Mouse (Mus musculus) liver, embryonic 16.5 days (tissue): ENCODE measurements around the gene Cela3b. TPM values are rescaled to one million over a fixed set of nuclear protein-coding genes. Genes with fewer than 3 reads are reported as not detected.
"Not testable (repeated sequence)": the region's sequence is repeated elsewhere in the genome, so short reads cannot be mapped to it uniquely, and the experiment has no call there.

Experiments
- ATAC-seq: fragments of 200-750 bp; cut with Nextera tagmentation; 2 replicates; pipeline ENCODE4 v1.8.0; 2017; ENCODE audit warnings: low read depth, mild to moderate bottlenecking, moderate number of reproducible peaks, moderate library complexity
- H3K27ac ChIP-seq: fragments of 300-500 bp; sonication (generic); 2 replicates; pipeline ENCODE4 v1.5.1; 2014; ENCODE audit warnings: mild to moderate bottlenecking, low read length
- H3K27me3 ChIP-seq: fragments of 300-500 bp; sonication (generic); 2 replicates; pipeline ENCODE4 v1.6.1; 2014; ENCODE audit warnings: low read depth, low read length, mixed read lengths; ENCODE audit not compliant: control insufficient read depth, insufficient read depth
- H3K36me3 ChIP-seq: fragments of 300-500 bp; sonication (generic); 2 replicates; pipeline ENCODE4 v1.6.1; 2014; ENCODE audit warnings: mild to moderate bottlenecking; ENCODE audit not compliant: control insufficient read depth, insufficient read depth
- H3K4me1 ChIP-seq: fragments of 300-500 bp; sonication (generic); 2 replicates; pipeline ENCODE4 v1.6.1; 2014; ENCODE audit warnings: low read depth, low read length, mixed read lengths; ENCODE audit not compliant: control insufficient read depth
- H3K4me2 ChIP-seq: fragments of 300-500 bp; sonication (generic); 2 replicates; pipeline ENCODE4 v1.6.1; 2014; ENCODE audit warnings: low read depth, low read length, mixed read lengths
- H3K4me3 ChIP-seq: fragments of 300-500 bp; sonication (generic); 2 replicates; pipeline ENCODE4 v1.5.1; 2014; ENCODE audit warnings: low read depth, mild to moderate bottlenecking, low read length
- H3K9ac ChIP-seq: fragments of 300-500 bp; sonication (generic); 2 replicates; pipeline ENCODE4 v1.6.1; 2014; ENCODE audit warnings: low read depth, low read length
- H3K9me3 ChIP-seq: fragments of 300-500 bp; sonication (generic); replicated peaks from 2 replicates; pipeline ENCODE4 v1.6.1; 2016; ENCODE audit warnings: low read length; ENCODE audit not compliant: control insufficient read depth
- WGBS: fragments of 180-500 bp; shearing (Covaris S2); extraction: QIAGEN DNeasy Blood & Tissue Kit; methylation state at CpG from one replicate; pipeline ENCODE4 v1.1.7; 2014; ENCODE audit not compliant: insufficient replicate concordance; 5-methylcytosine and 5-hydroxymethylcytosine counted together
- polyA plus RNA-seq: library from polyadenylated mRNA; unstranded; fragments of >200 nt; fragmentation: Nextera tagmentation; extraction: Ambion mirVana; gene quantifications from 2 replicates; pipeline ENCODE4 v1.2.1, GENCODE M21; 2015

Gene Cela3b
- polyA plus RNA-seq, 1 experiment from 2014 or later: 6.1 TPM

DNA sequence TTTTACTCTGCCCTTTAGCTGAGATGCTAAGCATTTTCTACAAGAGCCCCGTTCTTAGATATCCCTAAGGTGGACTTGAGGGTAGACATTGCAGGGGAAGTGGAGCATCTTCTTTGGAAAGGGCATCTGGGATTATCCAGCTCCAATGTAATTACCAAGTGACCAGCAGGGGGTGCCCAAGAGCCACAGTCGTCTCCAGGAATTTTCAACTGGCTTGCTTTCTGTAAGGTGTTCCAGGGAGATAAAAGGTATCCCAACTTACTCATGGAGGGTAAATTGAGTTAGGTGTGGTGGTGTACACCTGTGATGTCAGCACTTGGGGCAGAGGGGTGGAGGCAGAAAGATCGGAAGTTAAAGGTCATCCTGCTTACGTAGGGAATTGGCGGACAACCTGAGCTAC, 13.3 kb upstream of the Cela3b start:
- H3K9ac ChIP-seq: no peak overlapping the region
- no peaks in the 10 kb centered on the region for H3K36me3 ChIP-seq
- no peak overlapping the region for H3K27ac ChIP-seq
- H3K4me3 ChIP-seq: no peak overlapping the region
- H3K4me2 ChIP-seq: no peak overlapping the region
- ATAC-seq: no peak
- 29% methylated on average over 5 of the region's 5 CpGs for WGBS
- no peaks in the 10 kb centered on the region for H3K27me3 ChIP-seq
- no peaks in the 10 kb centered on the region for H3K9me3 ChIP-seq
- H3K4me1 ChIP-seq: peaks cover 29% of the 10 kb centered on the region

DNA sequence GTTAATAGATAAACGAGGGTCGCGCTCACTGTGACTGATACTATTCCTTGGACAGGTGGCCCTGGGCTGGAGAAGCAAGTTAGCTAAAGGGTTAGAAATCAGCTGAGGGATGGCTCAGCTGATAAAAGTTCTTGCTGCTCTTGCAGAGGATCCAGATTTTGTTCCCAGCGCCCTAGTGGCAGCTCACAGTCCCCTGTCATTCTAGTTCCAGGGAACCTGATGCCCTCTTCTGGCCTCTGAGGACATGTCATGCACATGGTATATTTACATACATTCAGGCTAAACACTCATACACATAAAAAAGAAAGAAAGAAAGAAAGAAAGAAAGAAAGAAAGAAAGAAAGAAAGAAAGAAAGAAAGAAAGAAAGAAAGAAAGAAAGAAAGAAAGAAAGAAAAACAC, 11.0 kb upstream of the Cela3b start:
- no peak overlapping the region for H3K27ac ChIP-seq
- no peak overlapping the region for H3K9ac ChIP-seq
- no peak for ATAC-seq
- H3K9me3 ChIP-seq: no peaks in the 10 kb centered on the region
- H3K27me3 ChIP-seq: no peaks in the 10 kb centered on the region
- H3K4me2 ChIP-seq: no peak overlapping the region
- WGBS: 80% methylated on average over 4 of the region's 4 CpGs
- no peaks in the 10 kb centered on the region for H3K36me3 ChIP-seq
- no peak overlapping the region for H3K4me3 ChIP-seq
- peaks cover 21% of the 10 kb centered on the region for H3K4me1 ChIP-seq

DNA sequence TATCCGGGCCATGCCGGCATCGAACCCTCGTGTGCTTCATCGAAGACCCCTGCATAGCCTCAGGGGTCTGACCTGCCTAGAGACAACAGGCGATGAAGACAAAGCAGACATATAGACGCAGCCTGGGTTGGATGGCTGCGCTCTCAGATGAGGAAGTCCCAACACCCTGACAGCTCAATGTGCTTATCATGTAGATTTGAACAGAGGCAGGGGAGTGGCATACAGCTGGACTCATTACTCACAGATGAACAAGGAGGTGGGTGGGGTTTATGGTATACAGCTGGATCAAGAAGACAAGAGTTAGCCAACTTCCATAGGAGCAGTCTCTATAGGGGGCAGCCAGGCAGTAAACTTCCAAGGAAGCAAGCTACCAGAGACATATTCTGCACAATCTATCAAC, 8.5 kb upstream of the Cela3b start:
- peak; percentile 97 for ATAC-seq
- Histone ChIP-seq H3K4me2 (peak overlapping the region; percentile 48), H3K27me3 (no peaks in the 10 kb centered on the region), H3K9ac (peak overlapping the region; percentile 30), H3K36me3 (no peaks in the 10 kb centered on the region), H3K9me3 (no peaks in the 10 kb centered on the region), H3K4me3 (no peak overlapping the region), H3K4me1 (peaks cover 17% of the 10 kb centered on the region), H3K27ac (peak overlapping the region; percentile 64)
- whole genome bisulfite sequencing: 36% methylated on average over 8 of the region's 8 CpGs

DNA sequence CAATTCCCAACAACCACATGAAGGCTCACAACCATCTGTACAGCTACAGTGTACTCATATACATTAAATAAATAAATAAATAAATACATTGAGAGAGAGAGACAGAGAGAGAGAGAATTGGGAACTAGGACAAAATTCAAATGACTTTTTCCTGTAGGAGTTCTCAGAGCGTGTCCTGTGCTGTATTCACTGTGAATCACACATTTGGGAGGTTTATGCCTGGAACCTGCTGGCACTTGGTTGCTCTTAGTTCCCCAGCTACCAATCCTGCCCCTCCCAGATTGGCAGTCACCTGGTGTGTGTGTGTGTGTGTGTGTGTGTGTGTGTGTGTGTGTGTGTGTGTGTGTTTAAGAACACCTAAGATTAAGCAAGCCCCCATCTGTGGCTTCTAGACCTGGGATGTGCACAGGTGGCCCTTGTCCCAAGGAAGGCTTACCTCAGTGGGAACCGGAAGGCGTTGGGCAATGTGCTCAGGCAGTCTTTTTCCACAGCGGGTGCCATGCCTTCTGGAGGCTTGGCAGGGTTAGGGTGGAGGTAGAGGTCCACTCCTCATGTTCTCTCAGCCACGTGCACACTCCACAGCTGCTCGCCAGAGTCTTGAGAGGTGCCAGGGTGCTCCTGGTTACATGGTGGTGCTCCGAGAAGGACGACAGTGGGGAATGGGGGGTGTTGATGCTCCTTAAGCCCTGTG, 6.8 kb upstream of the Cela3b start:
- ATAC-seq: no peak
- H3K27me3 ChIP-seq: no peaks in the 10 kb centered on the region
- H3K9me3 ChIP-seq: no peaks in the 10 kb centered on the region
- WGBS: 83% methylated on average over 8 of the region's 8 CpGs
- no peak overlapping the region for H3K27ac ChIP-seq
- H3K4me3 ChIP-seq: no peak overlapping the region
- H3K9ac ChIP-seq: no peak overlapping the region
- H3K4me1 ChIP-seq: peaks cover 15% of the 10 kb centered on the region
- no peaks in the 10 kb centered on the region for H3K36me3 ChIP-seq
- no peak overlapping the region for H3K4me2 ChIP-seq

DNA sequence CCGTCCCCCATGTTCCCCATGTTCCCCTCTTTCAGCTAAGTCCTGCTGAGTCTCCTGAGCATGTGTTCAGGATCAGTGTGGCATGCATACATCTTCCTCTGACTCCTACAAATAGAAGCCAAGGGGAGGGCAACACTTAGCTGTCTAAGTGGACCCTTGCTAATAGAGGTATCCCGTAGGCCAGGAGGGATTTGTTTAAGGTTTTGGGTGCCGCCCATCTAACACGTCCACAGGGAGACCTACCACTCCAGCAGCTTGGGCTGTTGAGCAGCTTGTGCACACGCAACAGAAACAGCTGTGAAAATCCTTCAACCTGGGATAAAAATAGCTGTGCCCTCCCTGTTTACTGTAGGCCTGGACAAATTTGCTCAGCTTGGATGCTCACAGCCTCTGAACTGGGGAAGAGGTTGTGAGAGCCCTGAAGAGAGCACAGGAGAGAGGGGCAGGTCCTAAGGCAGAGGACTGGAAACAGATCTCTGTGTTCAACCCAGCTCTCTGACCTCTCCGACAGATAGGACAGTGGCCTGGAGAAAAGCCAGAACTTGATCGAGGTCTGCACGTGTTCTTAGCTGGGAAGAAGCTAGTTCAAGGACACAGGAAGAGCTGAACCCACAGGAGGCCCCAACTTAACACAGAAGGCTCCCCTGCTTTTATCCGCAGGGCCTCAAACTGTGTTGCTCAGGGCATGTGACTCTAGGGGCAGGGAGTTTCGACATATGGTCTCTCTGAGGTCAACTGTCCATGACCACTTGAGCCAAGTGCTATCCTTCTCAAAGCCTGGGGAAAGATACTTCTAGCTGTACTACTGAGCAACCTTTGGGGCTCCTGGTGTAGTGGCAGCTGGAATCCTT, 2.6 kb upstream of the Cela3b start:
- not testable (repeated sequence) for H3K4me2 ChIP-seq, H3K9me3 ChIP-seq, H3K9ac ChIP-seq, H3K36me3 ChIP-seq, H3K27me3 ChIP-seq, H3K4me3 ChIP-seq, H3K4me1 ChIP-seq
- H3K27ac ChIP-seq: peak overlapping the region; percentile 37
- peak; percentile 85 for ATAC-seq
- WGBS: 44% methylated on average over 10 of the region's 10 CpGs

DNA sequence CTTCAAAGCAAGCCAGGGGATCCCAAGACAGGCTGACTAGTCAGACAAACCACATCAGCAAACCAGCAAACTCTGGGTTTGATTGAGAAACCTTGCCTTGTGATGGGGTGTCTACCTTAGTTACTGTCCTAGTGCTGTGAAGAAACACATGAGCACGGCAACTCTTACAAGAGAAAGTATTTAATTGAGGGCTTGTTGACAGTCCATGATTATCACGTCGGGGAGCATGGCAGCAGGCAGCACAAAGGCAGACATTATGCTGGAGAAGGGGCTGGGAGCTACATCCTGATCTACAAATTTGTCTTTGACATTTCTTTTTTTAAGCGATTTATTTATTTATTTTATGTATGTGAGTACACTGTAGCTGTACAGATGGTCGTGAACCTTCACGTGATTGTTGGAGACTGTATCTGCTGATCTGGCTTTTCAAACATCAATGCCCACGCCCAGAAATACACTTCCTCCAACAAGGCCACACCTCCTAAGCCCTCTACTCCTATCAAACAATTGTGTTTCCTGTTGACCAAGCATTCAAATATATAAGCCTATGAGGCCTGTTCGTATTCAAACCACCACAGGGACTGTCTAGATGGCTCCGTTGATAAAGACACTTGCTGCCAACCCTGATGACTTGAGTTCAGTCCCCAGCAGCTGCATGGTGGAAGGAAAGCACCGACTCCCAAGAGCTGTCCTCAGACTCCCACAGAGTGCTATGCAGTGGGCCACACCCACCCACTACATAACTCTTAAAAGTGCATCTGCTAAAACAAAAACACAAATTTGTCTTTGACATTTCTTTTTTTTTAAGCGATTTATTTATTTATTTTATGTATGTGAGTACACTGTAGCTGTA, 12.4 kb downstream of the Cela3b start:
- WGBS: 34% methylated on average over 11 of the region's 11 CpGs
- H3K27me3 ChIP-seq: no peaks in the 10 kb centered on the region
- no peak overlapping the region for H3K4me3 ChIP-seq
- no peak overlapping the region for H3K9ac ChIP-seq
- H3K36me3 ChIP-seq: no peaks in the 10 kb centered on the region
- ATAC-seq: no peak
- H3K9me3 ChIP-seq: no peaks in the 10 kb centered on the region
- H3K4me2 ChIP-seq: no peak overlapping the region
- H3K4me1 ChIP-seq: no peaks in the 10 kb centered on the region
- no peak overlapping the region for H3K27ac ChIP-seq

DNA sequence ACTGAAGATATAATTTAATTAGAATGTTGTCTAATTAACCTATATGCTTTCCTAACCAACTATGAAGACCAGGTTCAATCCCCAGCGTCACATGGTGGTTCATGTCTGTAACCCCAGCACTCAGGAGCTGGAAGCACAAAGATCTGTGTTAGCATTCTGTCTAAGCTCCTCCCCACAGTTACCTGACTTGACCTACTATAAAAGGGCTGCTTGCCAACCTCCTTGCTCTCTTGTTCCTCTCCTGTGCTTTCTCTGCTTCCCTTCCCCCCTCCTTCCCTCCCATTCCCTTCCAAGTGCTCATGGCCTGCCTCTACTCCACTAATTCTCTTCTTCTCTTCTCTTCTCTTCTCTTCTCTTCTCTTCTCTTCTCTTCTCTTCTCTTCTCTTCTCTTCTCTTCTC, 15.4 kb downstream of the Cela3b start:
- H3K9ac ChIP-seq: no peak overlapping the region
- H3K27me3 ChIP-seq: no peaks in the 10 kb centered on the region
- H3K36me3 ChIP-seq: no peaks in the 10 kb centered on the region
- no peak overlapping the region for H3K4me3 ChIP-seq
- H3K4me1 ChIP-seq: no peaks in the 10 kb centered on the region
- no peak for ATAC-seq
- no peaks in the 10 kb centered on the region for H3K9me3 ChIP-seq
- H3K27ac ChIP-seq: no peak overlapping the region
- H3K4me2 ChIP-seq: no peak overlapping the region
- WGBS: 59% methylated on average over 1 of the region's 1 CpGs

DNA sequence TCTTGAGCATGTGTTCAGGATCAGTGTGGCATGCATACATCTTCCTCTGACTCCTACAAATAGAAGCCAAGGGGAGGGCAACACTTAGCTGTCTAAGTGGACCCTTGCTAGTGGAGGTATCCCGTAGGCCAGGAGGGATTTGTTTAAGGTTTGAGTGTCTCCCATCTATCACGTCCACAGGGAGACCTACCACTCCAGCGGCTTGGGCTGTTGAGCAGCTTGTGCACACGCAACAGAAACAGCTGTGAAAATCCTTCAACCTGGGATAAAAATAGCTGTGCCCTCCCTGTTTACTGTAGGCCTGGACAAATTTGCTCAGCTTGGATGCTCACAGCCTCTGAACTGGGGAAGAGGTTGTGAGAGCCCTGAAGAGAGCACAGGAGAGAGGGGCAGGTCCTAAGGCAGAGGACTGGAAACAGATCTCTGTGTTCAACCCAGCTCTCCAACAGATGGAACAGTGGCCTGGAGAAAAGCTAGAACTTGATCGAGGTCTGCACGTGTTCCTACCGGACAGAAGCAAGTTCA, 18.1 kb downstream of the Cela3b start:
- peak; percentile 84 for ATAC-seq
- H3K4me2 ChIP-seq, H3K27me3 ChIP-seq, H3K9me3 ChIP-seq, H3K36me3 ChIP-seq, H3K4me3 ChIP-seq, H3K4me1 ChIP-seq, H3K9ac ChIP-seq, H3K27ac ChIP-seq: not testable (repeated sequence)
- WGBS: 55% methylated on average over 7 of the region's 7 CpGs
